Mouse (Mus musculus): ENCODE measurements around the gene Il9.
A peak's percentile ranks its signal among the peaks of the same experiment; 100 is the strongest.

Gene Il9

GRCm38 (mm10) chr13:56471211-56471610 is 10.8 kb downstream of the Il9 start:
- no peak for DNase-seq (ENCODE audit: low read depth)

GRCm38 (mm10) chr13:56468536-56468935 is 13.5 kb downstream of the Il9 start:
- no peak for DNase-seq (ENCODE audit: low read depth)

- DNase-seq (ENCODE audit: low read depth): no peak
Observed at GRCm38 (mm10) chr13:56467786-56468185, 14.3 kb downstream of the Il9 start.

- no peak for DNase-seq (ENCODE audit: low read depth)
Observed at GRCm38 (mm10) chr13:56463750-56464149, 18.3 kb downstream of the Il9 start.

GRCm38 (mm10) chr13:56463261-56463660 is 18.8 kb downstream of the Il9 start:
- no peak for DNase-seq (ENCODE audit: low read depth)

- no peak for DNase-seq (ENCODE audit: low read depth)
Observed at GRCm38 (mm10) chr13:56462791-56463190, 19.3 kb downstream of the Il9 start.

GRCm38 (mm10) chr13:56461460-56461859 is 20.6 kb downstream of the Il9 start:
- no peak for DNase-seq (ENCODE audit: low read depth)

GRCm38 (mm10) chr13:56458001-56458400 is 24.0 kb downstream of the Il9 start:
- DNase-seq (ENCODE audit: low read depth): no peak

- DNase-seq (ENCODE audit: low read depth): no peak
Observed at GRCm38 (mm10) chr13:56450035-56450434, 32.0 kb downstream of the Il9 start.

GRCm38 (mm10) chr13:56449239-56450030 is 32.6 kb downstream of the Il9 start:
- DNase-seq (ENCODE audit: low read depth): no peak

GRCm38 (mm10) chr13:56444996-56445395 is 37.0 kb downstream of the Il9 start:
- no peak for DNase-seq (ENCODE audit: low read depth)

- no peak for DNase-seq (ENCODE audit: low read depth)
Observed at GRCm38 (mm10) chr13:56444112-56444511, 37.9 kb downstream of the Il9 start.

GRCm38 (mm10) chr13:56443411-56443810 is 38.6 kb downstream of the Il9 start:
- DNase-seq (ENCODE audit: low read depth): no peak

GRCm38 (mm10) chr13:56438211-56439075 is 43.6 kb downstream of the Il9 start, which contains the start of gene Slc25a48:
Gene Slc25a48 (plus strand): TSS chr13:56438355.
- DNase-seq (ENCODE audit: low read depth): no peak

- DNase-seq (ENCODE audit: low read depth): no peak
Observed at GRCm38 (mm10) chr13:56435615-56436287, 46.3 kb downstream of the Il9 start.

- DNase-seq (ENCODE audit: low read depth): no peak
Observed at GRCm38 (mm10) chr13:56434311-56434751, 47.7 kb downstream of the Il9 start.

- peak; percentile 16 for DNase-seq (ENCODE audit: low read depth)
Observed at GRCm38 (mm10) chr13:56433466-56433865, 48.6 kb downstream of the Il9 start.

- DNase-seq (ENCODE audit: low read depth): no peak
Observed at GRCm38 (mm10) chr13:56432496-56432895, 49.5 kb downstream of the Il9 start.
